Mouse (Mus musculus): ENCODE measurements around the gene Fam131c. TPM values are rescaled to one million over a fixed set of nuclear protein-coding genes. Genes with fewer than 3 reads are reported as not detected.

Fam131c gene
- total RNA-seq, 2 experiments from 2014 or later, result 1.3 to 2.4 TPM

DNA sequence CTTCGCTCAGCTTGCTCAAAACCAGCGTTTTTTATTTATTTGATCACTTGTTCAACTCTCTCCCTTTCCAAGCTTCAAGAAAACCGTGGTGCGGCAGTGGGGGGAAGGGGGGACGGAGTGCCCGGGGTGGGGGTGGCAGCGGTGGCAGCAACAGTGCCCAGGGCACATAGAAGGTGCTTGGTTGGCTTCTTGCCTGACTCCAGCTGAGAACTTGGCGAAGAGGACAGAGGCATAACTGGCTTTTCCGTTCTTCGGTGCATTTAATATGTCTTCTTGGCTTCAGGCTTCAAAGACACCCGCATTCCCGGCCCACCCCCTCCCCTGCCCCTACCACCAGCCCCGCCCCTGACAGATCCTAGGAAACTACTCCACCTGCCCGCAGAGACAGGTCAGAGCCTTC lies 64.6 kb downstream of the Fam131c start:
- no peak for DNase-seq (ENCODE audit: low spot score in 2 of 2)

DNA sequence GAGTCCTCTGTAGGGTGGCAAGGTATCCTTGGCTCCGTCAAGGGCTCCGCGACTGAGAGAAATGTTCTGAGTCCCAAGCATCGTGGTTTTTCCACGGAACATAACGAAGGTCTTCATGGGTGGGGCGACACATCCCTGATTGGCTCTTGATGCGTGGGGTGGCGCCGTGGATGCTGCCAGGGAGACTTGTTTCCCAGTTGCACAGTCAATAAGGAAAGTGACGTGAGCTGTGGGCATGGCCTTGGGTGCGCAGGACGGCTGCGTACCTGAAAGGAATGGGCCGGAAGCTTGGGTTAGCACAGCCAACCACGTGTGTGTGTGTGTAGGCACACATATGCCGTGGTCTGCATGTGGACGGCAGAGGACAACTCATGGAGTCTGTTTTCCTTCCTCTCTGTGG lies 65.2 kb downstream of the Fam131c start:
- DNase-seq (ENCODE audit: low spot score in 2 of 2), result no peak

Small RNA genes lying within 50 kb of the gene (microRNA-seq; reads per million reads assigned to microRNA genes)
- gene Gm25690 (ENCODE audit: borderline number of aligned reads in 2 of 2), result 0 reads per million in 2 experiments

Other genes starting within 250 kb of the Fam131c start
- 100 to 1,000 TPM; 109 to 127 TPM for gene Szrd1, start 228.4 kb upstream of the Fam131c start, total RNA-seq (2021)
- 10 to 100 TPM; 21.1 to 23.1 TPM for gene Fbxo42, start 220.3 kb upstream of the Fam131c start, total RNA-seq (2021)
- 1 to 10 TPM in 1 of 2 experiments, under 1 TPM in 1; 0.93 to 1.4 TPM for gene Rsg1, start 154.3 kb upstream of the Fam131c start, total RNA-seq (2021)
- 10 to 100 TPM; 47.6 to 51.9 TPM for gene Arhgef19, start 128.7 kb upstream of the Fam131c start, total RNA-seq (2021)
- gene Epha2, start 67.0 kb upstream of the Fam131c start, total RNA-seq (2021), result 10 to 100 TPM; 12.0 to 18.1 TPM
- not detected for gene Clcnka, start 30.5 kb downstream of the Fam131c start, total RNA-seq (2021)
- gene Clcnkb, start 47.8 kb downstream of the Fam131c start, total RNA-seq (2021), result not detected
- under 1 TPM; 0.20 to 0.86 TPM for gene Hspb7, start 52.6 kb downstream of the Fam131c start, total RNA-seq (2021)
- gene Srarp, start 67.9 kb downstream of the Fam131c start, total RNA-seq (2021), result under 1 TPM in 1 of 2 experiments, not detected in 1; 0.35 TPM
- 10 to 100 TPM; 18.6 to 20.5 TPM for gene Zbtb17, start 76.4 kb downstream of the Fam131c start, total RNA-seq (2021)
- gene Spen, start 170.4 kb downstream of the Fam131c start, total RNA-seq (2021), result 10 to 100 TPM; 49.4 to 53.7 TPM
- 10 to 100 TPM in 1 of 2 experiments, 1 to 10 TPM in 1; 6.8 to 13.0 TPM for gene Fblim1, start 237.9 kb downstream of the Fam131c start, total RNA-seq (2021)